Mouse (Mus musculus): Measurements from ENCODE around the gene Trim80.
"Not testable (repeated sequence)": the region's sequence is repeated elsewhere in the genome, so short reads cannot be mapped to it uniquely, and the experiment has no call there.

The Trim80 gene

DNA sequence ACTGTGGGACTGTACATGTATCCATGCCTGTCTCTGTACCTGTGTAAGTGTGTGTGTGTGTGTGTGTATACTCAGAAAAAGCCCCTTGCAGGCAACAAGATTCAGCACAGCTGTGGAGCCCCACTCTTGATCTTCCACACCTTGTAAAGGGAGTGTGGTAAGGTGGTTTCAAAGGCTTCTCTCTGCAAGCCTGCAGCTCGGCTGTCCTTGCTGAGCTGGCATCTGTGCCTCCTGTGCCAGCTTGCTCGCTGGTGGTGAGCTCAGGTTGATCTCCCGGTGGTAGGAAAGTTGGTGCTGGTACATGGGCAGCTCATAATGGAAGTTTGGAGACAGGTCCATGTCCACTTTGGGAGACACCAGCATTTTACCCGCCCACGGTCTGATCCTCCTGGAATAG lies 21.5 kb downstream of the Trim80 start:
- DNase-seq (ENCODE audit: low read depth, low spot score), result peak; percentile 45

DNA sequence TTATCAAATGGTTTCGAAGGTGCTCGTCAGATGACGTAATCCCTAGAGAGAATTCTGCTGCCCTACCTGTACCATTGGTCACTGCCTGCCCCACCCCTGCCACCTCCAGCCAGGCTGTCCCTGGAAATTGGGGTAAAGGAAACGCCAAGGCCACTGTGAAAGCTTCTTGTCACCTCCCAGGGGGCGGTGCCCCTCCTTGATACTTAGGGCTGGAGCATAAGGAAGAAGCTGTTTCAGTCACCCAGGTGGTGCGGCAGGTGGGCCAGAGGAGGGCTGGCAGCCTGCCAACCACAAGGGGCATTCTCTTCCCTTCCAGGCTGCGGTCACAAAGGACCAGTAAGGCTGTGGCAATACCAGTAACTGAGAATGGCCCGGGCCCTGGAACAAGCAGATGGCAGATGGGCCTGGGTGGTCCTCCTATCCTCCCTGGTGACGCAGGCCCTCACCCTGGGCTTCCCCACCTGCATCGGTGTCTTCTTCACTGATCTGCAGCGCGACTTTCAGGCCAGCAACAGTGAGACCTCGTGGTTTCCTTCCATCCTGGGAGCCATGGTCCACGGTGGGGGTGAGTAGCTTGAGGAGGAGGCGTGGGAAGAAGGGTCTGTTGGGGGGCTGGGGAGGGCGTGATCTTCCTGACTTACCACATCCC lies 22.0 kb downstream of the Trim80 start, which contains the start of gene Slc16a5:
TSS of gene Slc16a5 (plus strand) at position 232 of the 649 bp plus-strand sequence.
- peak; percentile 44 for DNase-seq (ENCODE audit: low read depth, low spot score)

DNA sequence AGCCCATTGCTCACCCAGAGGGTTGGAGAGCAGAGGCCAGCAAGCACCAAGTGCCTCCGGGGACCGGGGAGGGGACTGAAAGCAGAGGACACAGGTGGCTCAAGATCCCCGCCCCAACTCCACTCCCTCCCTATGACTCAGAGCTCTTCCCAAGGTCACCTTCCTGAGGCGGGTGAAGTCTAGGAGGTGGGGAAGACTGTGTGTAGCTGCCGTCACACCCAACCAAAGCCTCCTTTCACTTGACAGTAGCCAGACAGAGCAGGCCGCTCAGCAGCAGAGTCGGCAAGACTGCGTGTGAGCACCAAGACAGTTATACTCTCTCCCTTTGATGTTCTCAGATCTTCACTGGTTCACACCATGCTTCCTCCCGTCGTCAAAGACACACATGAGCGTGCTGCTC lies 23.1 kb downstream of the Trim80 start:
- DNase-seq (ENCODE audit: low read depth, low spot score), result peak; percentile 76

DNA sequence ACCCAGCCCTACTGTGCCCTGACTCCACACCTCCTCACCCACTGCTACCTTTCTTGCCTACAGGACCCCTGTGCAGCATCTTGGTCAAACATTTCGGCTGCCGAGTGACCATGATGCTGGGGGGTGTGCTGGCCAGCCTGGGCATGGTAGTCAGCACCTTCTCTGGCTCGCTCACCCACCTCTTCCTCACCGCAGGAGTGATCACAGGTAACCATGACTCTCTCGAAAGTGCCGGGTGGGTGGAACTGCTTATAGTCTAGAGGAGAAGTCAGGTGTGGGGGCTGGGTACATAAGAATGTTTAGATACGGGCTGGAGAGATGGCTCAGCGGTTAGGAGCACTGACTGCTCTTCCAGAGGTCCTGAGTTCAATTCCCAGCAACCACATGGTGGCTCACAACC lies 24.5 kb downstream of the Trim80 start:
- DNase-seq (ENCODE audit: low read depth, low spot score), result peak; percentile 52

DNA sequence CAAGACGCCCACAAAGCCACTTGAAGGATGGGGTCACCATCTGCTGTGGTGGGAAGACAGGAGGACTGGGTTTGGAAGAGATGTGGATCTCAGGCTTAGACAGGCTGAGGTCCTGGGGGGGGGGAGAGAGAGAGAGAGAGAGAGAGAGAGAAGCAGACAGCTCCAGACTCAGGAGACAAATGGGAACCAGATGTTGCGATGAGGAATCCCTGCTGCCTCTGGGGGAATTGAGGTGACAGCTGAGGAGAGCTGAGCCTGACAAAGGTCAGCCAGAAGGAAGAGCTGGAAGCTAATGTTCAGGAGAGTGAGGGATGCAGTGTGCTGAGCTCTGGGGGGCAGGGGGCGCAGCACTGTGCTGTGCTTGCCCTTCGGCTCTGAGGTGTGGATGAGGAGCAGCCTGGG lies 26.9 kb downstream of the Trim80 start:
- no peak for DNase-seq (ENCODE audit: low read depth, low spot score)

DNA sequence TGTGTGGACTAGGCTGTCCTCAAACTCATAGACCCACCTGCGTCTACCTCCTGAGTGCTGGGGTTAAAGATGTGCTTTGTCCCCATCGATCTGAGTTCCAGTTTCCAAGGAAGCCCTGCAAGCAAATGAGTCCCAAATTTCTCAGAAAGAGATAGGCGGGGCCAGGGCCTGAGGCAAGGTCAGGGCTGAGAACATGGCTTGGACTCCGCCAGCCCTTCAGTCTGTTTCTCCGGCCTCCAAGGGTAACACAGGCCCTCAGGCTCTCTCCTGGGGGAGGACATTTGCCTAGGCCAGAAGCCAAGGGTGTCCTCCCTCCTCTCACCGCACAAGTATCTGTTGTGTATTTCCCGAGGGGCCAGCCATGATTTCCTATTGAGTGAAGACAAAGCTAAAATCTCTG lies 31.8 kb downstream of the Trim80 start:
- no peak for DNase-seq (ENCODE audit: low read depth, low spot score)

DNA sequence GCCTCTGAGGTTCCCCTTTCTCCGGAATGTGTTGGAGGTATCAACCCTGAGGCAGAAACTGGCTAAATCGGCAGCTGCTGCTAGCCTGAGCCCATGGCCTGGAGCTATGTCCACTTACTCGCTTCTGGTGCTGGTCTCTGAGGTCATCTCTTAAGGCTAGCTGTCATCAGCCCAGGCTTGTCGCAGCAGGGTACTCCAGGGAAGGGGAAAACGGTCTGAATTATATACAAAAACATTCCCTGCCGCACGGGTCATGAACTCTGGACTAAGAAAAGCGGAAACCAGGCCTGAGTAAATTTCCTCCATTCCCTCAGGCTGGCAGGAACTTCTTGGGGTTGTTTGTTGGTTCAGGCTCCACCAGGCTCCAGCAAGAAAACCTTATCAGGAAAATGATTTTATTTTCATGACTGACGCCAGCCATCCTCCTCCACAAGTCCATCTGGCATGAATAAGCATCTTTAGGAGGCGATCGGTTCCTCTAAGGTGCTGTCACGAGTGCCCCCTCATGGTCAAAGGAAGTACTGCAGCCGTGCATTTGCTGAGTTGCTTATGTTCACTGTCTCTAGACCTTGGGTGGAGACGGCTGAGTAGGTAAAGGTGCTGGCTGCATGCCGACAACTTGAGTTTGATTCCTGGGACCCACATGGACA lies 33.4 kb downstream of the Trim80 start:
- peak; percentile 96 for DNase-seq (ENCODE audit: low read depth, low spot score)

DNA sequence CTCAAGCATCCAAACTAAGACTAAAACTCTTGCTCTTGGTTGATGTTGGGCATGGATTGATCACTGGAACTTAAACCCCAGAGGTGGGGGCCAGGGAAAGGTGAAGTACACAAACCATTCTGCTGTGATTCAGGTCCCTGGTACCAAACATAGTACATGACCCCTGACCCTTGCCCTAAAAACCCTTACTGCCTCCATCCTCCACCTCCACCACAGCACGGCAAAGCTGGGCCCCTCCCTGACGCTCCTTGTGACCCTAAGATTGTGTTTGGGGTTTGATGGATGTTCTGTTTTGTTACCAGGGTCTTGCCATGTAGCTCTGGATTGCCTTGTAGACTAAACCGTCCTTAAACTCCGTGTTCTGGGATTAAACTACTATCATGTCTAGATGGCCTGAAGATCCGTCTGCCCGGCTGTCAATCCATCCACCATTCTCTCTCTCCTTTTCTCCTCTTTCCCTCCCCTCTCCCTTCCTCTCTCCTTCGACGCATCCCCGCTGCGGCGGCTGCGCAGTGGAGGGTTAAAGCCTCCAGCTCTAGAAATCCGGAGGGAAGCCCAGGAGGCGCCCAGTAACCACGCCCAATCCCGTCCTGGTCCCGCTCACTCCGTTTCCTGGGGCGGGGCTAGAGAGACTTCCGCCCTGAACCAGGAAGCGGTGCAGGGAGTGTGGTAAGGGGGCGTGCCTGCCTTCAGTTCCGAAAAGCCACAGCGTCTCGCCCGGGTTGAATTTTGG lies 34.8 kb downstream of the Trim80 start, which contains the start of gene Armc7:
TSS of gene Armc7 (plus strand) at position 643 of the 733 bp plus-strand sequence.
- peak; percentile 95 for DNase-seq (ENCODE audit: low read depth, low spot score)

DNA sequence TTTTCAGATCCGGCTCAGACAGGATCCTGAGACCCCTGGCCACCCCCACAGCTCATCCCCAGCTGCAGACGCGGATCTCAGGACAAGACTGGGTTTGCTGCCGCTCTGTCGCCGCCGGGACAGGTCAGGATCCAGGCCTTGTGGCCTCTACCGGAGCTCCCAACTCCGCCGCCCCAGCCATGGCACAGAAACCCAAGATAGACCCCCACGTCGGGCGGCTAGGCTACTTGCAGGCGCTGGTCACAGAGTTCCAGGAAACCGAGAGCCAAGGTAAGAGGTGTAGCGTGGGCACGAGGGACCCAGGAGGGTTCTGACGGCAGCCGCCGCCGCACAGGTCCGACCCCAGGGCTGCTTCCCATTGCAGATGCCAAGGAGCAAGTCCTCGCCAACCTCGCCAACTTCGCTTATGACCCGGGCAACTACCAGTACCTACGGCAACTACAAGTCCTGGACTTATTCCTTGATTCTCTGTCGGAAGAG lies 35.5 kb downstream of the Trim80 start:
- DNase-seq (ENCODE audit: low read depth, low spot score), result no peak

DNA sequence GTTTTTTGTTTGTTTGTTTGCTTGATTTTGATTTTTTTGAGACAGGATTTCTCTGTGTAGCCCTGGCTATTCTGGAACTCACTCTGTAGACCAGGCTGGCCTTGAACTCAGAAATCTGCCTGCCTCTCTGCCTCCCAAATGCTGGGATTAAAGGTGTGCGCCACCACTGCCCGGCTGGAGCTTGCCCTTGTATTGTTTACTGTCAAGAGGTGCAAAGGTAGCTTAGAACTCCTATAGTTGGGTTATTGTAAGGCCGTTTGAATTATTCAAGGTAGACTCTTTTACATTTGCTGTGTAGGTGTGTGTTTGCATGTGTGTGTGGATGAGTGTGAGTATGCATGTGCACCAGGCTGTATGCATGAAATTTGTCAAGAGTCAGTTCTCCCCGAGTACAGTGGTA lies 36.3 kb downstream of the Trim80 start:
- DNase-seq (ENCODE audit: low read depth, low spot score), result not testable (repeated sequence)

DNA sequence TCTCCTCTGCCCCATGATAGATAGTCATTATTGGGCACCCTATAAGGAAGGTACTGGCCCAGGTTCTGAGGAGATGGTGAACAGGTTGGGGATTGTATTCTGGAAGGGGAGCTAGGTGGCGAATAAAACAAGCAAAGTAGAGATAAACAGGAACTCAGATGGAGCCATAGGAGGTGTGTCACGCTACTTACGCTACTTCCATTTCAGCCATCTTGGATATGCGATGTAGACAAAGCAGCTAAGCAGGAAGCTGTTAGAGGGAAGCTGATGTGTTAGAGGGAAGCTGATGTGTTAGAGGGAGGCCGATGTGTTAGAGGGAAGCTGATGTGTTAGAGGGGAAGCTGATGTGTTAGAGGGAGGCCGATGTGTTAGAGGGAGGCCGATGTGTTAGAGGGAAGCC lies 37.0 kb downstream of the Trim80 start:
- DNase-seq (ENCODE audit: low read depth, low spot score), result peak; percentile 73

DNA sequence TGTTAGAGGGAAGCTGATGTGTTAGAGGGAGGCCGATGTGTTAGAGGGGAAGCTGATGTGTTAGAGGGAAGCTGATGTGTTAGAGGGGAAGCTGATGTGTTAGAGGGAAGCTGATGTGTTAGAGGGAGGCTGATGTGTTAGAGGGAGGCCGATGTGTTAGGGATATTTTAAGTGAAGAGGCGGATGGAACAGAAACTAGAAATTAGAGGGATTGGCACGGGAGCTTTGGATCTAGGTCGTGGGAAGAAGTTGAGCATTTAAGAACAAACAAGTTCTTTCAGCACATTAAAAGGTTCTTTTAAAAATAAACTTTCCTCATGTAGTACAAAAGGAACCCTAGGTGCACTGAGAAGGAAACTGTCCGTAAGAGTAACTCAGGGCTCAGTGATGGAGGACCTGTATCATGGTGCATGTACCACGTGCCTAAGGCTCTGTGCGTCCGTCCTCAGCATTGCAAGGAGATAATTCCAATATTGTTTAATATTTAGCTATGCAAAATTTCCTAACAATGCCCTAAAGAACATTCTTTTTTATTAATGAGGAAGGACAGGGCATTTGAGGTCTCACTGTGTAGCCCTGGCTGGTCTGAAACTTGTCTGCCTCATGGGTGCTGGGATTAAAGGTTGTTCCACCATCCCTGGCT lies 38.1 kb downstream of the Trim80 start:
- no peak for DNase-seq (ENCODE audit: low read depth, low spot score)

DNA sequence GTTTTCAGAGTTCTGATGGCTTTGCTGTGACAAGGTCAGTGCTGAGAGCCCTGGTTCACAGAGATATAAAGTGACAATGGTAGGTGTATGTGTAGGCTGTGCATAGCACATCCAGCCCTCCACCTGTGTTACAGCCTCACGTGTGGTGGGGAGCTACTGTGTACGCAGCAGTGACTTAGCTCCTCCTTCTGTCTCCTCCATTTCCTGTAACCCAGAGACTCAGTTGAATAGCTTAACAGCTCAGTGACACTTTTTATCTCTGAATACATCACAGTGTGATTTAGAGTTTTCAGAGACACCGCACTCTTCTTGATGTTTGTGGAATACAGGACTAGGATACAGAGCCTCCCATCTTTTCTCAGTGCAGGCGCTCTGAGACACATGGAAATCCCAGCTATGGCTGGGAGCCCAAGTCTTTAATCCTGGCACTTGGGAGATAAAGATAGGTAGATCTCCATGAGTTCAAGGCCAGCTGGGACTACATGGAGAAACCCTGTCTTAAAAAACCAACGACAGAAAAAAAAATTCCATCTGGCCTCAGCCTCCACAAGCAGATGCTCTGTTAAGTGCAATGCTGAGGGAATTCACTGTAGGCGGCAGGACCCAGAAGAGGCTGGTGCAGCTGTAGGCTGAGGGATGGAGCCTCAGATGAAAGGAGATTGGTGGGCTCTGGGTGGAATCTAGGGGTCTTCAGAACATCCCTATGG lies 41.4 kb downstream of the Trim80 start:
- peak; percentile 87 for DNase-seq (ENCODE audit: low read depth, low spot score)

DNA sequence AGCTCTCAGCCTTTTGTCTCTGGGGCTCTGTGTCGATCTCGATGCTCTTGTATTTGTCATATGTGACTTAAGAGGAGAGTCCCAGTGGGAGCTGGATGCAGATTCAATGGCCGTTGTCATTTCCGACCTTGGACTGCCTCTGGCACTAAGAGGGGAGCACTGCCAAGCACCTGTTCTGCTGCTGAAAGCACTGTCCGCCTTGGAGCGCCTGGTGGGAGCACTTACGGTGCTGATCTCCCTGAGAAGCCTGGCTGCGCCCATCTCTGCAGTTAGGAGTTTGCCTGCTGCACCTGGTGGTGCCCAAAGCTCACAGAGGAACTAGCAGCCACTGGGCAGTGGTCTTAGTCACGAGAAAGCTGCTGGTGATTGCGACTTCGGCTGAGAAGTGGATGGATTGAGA lies 42.9 kb downstream of the Trim80 start:
- DNase-seq (ENCODE audit: low read depth, low spot score), result no peak

DNA sequence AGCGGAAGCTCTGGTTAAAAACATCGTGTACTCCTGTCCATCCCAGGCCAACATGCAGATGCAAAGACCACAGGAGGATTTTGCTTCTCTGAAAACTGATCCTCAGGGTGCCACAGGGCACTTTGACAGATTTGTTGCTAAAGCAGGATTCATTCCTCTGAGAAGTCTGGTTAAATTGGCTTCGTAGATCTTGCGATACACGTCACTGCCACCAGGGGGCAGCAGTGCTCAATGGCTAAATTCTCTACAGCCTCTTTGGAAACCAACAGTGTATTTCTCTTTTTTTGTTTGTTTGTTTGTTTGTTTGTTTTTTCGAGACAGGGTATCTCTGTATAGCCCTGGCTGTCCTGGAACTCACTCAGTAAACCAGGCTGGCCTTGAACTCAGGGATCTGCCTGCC lies 43.4 kb downstream of the Trim80 start:
- DNase-seq (ENCODE audit: low read depth, low spot score), result peak; percentile 90

DNA sequence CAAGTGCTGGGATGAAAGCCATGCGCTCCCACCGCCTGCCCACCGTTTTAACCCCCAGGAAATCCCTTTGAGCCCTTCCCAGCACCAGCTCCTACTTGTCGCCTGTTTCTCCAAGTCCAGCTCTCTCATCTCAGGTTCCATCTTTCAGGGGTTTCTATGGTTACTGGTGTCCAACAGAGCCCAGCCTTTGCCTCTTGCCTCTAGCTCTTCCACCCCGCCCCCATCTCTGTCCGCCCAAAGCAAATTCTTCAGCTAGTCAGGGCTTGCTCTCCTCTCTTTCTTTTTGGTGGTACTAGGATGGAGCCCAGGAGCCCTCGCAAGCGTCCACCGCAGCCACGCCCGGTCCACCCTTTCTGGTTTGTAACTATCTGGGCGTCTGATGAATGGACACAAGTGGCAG lies 44.8 kb downstream of the Trim80 start:
- no peak for DNase-seq (ENCODE audit: low read depth, low spot score)

DNA sequence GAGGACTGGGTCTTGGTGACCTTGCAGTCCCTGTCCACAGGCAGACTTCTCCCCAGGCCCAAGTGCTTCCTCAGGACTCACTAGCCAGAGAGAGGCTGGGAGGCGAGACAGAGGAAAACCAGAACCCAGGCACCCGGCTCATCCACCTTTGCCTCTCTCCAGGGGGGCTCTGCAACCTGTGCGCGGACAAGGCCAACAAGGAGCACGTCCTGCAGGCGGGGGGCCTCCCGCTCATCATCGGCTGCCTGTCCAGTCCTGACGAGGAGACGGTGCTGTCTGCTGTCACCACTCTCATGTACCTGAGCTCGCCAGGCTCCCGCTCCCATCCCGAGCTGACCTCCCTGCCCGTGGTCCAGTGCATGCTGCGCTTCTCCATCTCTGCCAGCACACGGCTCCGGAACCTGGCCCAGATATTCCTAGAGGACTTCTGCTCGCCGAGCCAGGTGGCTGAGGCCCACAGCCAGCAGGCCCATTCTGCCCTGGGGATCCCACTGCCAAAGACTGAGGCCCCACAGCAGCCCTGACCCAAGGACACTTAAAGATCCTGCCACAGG lies 48.3 kb downstream of the Trim80 start:
- no peak for DNase-seq (ENCODE audit: low read depth, low spot score)

DNA sequence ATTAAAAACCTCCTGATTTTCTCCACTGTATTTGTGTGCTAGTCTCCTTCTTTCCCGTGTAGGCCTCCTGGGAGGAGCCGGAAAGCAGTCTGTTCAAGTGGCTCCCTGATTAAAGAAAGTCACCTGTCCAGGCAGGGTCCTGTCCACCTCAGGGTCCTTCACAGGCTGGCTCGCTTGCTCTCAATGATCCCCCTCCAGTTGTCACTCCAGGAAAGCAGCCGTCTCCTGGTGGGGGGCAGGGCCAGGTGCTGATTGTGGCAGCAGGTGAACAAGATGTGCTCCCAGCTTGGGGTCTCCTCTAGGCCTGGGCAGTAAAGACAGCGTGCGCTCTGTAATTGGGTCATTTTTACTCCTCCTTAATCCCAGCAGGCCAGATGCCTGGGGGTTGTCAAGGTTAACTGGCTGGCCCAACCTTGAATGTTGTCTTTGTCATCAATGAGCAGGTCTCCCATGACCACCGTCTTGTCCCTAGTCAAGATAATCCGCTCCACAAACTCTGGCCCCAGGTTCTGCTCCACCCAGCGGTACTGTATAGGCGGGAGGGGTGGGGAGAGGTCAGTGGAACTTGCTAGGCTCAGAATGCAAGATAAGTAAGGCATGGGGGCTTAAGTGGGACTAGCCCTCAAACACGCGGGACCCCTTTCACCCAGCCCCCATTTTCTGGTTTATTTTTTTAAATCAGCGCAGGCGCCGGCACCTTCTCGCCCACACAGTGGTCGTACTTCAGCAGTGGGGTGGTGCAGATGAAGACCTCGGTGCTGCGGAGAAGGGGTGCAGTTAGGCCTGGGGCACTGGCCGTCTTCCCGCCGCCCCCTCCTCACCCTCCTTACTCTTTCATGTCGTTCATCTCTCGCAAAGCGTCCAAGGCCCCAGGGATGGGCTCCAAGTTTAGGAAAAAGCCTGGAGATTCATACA lies 50.4 kb downstream of the Trim80 start:
- no peak for DNase-seq (ENCODE audit: low read depth, low spot score)

DNA sequence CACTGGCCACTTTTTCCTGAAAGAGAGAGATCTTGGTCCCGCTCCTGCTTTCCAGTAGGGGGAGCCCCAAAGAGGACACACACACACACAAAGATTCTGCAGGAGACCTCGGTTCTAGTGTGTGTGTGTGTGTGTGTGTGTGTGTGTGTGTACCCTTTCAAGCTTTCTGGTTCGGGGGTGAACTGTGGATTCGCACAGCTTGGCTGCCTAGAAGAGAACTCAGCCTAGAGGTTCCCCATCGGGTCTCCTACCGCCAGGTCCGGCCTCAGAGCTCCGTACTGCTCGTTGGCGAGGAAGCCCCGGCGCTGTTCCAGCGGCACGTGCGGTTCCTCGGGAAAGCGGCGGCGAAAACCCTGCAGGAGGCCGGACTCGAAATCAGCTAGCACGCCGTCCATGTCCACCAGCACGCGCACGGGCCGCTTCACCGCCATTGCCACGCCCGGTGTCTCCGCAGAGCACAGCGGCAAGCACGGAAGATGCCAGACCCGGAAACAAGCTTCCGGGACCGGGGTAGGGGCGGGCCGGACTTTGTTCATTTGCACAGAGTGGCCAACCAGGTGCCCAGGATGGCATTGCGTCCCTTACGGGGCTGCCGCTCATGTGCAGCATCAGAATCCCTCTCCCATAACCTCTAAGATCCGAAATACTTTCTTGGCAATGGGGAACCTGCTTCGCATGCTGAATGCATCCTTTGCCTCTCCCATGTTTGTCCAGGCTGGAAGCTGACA lies 51.2 kb downstream of the Trim80 start, which contains the start of gene Nt5c:
TSS of gene Nt5c (minus strand) at position 507 of the 728 bp plus-strand sequence.
- peak; percentile 90 for DNase-seq (ENCODE audit: low read depth, low spot score)

Measured in CD4-positive, CD25-positive, alpha-beta regulatory T cell, adult 2 months (primary cell).